Mouse (Mus musculus) CD4-positive, CD25-positive, alpha-beta regulatory T cell, adult 4 months (primary cell): Measurements from ENCODE around the gene Cmbl. TPM values are rescaled to one million over a fixed set of nuclear protein-coding genes. Genes with fewer than 3 reads are reported as not detected.
"Not testable (repeated sequence)": the region's sequence is repeated elsewhere in the genome, so short reads cannot be mapped to it uniquely, and the experiment has no call there.

ENCODE experiments used
- ATAC-seq: one replicate; pipeline ENCODE4 v1.8.0; 2017
- polyA plus RNA-seq, 2 experiments: library from polyadenylated mRNA; unstranded; fragments of 100-300 nt; shearing (Covaris generic); gene quantifications; one replicate each; pipeline ENCODE4 v1.2.1; 2017

The Cmbl gene
- polyA plus RNA-seq, 2 experiments from 2014 or later, result not detected

DNA sequence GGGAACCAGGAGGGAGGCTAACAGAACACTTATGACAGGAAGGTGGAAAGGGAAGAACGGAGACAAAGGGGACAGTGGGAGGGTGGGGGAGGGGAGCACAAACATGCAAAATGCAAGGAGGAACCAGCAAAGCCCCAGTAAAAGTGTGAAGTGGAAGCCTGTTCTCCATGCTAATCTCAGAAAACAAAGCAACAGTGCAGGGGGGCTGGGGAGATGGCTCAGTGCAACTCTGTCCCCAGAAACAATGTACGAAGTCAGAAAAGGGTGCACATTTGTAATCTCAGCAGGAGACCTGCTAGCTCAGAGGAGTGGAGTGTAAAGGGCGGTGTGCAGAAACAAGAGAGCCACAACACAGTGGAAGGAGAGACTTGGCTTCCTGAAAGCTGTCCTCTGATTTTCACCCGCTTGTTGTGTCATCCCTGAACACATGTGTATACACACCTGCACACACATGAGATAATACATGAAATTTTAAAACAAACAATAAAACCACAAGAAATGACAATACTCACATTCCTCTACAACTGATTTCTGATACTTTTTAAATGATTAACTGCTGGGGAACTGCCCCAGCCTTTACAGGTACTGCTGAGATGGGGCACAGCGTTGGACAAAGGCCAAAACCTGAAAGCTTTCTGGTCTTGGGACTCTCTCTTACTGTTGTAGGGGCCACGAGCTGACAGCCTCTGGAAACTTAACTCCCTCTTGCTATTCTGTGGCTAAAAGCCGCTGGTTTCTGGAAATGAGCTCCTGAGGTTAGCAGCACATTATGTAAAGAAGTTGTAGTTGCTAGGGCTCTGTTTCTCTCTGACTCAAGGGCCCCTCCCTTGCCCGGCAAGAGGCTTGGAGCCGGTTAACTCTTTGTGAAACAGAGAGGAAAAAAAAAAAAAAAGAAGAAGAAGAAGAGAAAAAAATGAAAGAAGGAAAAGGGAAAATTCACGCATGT is 22.9 kb upstream of the Cmbl start:
- ATAC-seq, result no peak

DNA sequence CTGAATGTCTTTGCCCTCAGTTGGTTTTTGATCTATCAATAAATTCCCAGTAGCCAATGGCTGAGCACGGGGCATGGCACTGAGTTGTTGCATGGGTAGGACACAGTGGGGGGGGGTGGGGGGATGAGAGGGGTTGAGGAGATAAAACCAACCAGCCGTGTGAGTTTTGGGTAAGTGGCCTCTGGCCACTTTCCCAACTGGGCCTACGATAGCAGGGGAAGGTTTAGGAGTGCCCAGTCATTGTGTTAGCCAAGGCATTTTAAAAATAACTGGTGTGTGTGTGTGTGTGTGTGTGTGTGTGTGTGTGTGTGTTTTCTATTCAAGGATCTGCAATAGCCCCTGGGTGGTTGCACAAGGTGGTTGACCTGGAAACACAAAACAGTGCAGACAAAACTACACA is 21.9 kb upstream of the Cmbl start:
- ATAC-seq, result no peak

DNA sequence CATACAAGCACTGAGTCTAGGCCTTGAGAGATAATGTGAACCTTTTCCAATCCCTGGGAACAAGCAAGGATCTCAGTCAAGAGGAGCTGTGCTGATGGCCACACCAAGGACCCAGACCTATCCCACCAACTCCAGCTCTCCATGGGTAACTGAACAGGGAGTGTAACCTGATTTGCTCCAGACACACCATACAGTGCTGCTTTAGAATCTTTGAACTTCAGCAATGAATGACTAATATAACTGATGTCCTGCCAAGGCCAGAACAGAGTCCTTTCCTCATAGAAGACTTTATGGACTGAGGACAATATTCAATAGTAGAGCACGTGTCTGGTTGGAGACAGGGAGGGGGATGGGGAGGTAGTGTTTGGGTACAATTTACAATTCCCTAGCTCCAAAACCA is 20.1 kb upstream of the Cmbl start:
- no peak for ATAC-seq

DNA sequence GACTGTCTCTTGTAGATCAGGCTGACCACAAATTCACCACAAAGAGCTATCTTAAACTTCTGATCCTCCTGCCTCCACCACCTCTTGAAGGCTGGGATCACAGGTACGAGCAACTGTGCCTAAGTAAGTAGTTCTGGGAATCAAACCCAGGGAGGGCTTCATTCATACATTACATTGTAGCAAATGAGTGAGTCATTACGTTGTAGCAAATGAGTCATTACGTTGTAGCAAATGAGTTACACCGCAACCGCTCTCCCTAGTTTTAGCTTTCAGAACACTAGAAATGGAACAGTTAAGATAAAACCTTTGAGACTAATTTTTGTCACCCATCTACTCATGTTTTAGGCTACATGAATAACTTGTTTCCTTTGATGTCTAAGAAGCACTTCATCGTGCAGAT is 18.9 kb upstream of the Cmbl start:
- ATAC-seq, result no peak

DNA sequence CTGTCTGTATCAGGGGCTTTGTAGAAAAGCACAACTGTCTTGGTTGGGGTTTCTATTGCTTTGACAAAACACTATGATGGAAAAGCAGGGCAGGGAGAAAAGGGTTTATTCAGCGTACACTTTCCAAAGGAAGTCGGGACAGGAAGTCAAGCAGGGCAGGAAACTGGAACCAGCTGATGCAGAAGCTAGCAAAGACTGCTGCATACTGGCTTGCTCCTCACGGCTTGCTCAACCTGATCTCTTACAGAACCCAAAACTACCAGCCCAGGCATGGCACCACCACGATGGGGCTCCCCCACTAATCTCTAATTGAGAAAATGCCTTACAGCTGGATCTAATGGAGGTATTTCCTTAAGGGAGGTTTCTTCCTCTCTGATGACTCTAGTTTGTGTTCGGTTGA is 17.8 kb upstream of the Cmbl start:
- ATAC-seq, result no peak

DNA sequence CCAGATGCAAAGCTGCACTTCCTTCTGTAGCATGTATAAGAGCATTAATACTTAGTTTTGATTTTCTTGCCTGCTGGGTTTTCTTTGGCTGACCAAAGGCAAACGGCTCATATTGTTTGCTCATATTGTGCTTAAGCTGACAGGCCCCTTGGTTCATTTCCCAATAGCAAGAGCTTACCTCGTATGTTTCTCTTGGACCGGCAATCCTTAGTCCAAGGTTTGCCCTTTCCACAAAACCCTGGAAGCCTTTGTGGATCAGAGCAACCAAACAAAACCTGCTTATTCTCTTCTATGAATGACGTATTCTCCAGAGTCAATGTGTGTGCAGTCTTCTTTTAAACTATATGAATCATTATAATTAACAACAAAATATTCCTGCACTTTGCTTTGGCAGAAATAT is 14.8 kb upstream of the Cmbl start:
- no peak for ATAC-seq

DNA sequence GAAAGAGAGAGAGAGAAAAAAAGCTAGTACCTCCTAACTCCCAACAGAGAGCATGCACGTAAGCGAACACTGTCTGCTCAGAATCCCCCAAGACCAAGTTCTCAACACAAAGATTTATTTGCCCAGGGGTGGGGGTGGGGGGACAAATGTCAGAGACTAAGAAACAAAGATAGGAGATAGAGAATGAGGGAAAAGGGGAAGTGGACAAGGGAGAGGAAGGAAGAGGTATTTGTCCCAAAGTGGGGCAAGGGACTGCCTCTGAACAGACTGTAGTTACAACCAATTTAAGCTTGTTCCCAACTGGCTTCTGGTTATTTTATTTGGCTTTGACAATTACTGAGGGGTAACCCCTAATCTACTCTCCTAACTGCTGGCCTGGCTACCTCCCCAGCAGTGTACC is 10.3 kb upstream of the Cmbl start:
- ATAC-seq, result no peak

DNA sequence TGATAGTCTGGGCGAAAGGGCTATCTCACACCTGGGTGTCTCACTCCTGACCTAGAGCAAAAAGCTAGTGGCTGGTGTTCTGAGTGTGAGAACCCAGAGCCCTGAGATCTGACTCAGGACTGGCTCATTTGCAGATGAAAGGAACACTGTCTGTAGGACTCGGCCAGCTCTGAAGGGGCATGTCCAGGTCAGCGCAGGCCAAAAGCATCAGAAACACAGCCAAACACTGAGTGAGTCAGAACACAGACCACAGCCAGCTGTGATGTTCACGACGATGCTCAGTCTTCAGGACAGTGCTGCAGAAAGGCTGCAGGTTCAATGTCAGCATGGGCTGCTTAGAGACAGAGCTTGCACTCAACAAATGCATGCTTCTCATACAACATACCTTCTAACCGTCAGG is 3.8 kb upstream of the Cmbl start:
- no peak for ATAC-seq

DNA sequence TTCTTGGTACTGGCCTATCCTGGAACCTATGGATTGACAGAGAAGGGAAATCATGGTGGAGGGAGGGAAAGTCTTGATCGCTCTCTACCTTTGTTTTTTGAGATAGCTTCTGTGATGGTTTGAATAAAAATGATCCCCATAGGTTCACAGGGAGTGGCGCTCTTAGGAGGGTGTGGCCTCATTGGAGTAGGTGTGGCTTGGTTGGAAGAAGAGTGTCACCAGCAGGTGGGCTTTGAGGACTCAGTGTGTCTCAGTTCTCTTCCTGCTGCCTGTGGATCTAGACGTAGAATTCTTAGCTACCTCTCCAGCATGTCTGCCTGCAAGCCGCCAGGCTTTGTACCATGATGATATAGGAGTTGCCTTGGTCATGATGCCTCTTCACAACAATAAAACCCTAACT is 3.2 kb upstream of the Cmbl start:
- ATAC-seq, result no peak

DNA sequence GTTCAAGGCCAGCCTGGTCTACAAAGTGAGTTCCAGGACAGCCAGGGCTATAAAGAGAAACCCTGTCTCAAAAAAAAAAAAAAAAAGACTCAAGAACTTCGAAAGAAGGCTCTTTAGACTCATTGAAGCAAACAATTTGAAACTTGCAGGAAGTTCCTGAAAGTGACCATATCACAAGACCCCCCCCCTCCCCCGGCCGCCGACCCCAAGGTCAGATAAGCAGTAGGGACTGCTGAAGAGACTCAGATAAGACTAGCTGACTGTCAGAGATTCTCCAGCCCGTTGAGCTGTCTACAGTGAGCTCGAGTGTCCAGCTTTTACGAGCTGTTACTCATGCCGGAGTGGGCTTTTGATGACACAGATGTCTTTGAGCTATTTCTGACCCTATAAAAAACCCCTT is 2.3 kb upstream of the Cmbl start:
- ATAC-seq, result no peak

DNA sequence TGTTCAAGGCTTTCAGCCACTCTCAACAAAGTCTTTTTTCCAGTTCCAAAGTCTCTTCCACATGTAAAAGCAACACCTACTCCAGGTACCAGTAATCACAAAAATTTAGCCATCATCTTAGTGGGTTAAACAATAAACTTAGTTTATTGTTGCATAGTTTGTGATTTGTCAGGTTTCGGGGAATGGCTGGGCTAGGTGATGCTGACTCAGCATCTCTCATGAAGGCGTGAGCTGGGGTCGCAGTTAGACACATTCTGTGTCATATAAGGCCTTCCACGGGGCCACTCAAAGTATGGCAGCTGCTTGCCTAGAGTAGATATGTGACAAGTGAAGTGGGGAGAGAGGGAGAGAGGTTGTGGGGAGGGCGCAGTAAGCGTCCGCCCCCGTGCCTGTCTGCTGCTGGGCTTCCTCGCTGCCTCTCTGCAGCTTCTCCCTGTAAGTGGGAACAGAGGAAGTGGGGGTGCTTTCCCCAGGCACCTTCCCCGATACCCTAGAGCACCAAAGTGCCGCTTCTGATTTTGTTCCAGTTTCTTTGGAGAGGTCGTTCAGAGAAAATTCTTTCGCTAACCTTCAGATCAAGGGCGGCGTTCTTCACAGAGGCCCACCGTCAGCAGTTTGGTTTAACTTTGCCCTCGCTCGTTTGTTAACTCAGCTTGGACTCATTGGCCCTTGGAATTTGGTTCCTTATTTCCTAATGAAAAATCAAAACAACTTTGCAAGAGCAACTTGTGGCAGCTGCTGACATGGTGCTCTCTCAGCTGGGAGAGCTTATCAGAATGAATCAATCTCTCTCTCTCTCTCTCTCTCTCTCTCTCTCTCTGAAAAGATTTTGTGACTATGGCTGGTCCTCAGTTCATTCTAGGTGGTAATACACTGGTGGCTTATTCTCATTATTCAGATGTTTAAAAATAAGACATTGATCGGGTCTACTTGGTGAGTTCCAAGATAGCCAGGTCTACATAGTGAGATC is 1.3 kb upstream of the Cmbl start:
- no peak for ATAC-seq

DNA sequence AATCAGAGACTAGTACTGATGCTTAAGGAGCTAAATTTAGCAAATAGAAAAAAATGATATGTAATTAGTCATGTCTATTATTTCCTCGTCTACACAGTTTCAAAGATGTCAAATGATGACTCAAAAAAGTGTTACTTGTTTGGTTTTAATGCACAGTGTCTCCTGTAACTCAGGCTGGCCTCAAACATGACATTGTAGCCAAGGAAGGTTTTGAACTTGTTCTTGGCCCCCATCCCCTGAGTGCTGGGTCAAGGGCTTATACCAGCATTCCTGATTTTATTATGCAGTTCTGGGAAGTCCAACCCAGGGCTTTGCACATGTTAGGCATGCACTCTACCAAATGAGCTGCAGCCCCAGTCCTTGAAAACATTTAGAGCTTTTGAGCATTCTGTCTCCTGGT is 597 bp downstream of the Cmbl start:
- ATAC-seq, result no peak

DNA sequence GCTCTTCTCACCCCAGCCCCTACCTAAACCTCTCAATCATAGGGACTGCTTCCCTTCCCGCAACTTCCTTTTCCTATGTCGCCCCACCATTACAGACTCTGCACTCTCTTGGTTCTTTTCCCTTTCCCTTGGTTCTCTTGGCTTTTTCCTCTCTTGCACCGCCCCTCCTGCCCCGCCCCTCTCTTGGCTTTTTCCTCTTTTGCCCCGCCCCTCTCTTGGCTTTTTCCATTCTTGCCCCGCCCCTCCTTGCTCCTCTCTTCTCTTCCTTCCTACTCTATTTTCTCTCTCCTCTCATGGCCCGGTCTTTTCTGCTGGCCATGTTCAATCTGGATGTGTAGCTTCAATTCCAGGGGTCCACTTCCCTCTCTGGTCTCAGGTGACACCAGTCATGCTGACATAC is 2.2 kb downstream of the Cmbl start:
- ATAC-seq, result no peak

DNA sequence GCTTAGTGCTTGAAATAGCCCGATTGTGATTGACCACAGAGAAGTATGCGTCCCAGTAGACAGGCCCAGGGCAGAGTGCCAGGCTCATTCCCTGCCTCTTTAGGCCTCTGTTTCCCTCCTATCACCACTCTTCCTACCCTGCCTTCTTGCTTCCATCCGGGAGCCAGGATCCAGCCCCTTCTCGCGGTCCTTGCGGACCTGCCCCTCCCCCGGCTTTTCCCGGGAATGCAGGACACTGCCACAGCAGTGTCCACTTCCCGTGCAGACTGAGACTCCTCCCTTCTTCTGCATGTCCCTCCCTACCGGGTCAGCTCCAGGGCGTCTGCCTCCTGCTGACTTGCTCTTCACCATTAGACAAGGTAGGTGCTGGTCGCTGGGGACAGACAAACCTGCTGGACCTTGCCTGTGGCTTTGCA is 3.4 kb downstream of the Cmbl start:
- no peak for ATAC-seq

DNA sequence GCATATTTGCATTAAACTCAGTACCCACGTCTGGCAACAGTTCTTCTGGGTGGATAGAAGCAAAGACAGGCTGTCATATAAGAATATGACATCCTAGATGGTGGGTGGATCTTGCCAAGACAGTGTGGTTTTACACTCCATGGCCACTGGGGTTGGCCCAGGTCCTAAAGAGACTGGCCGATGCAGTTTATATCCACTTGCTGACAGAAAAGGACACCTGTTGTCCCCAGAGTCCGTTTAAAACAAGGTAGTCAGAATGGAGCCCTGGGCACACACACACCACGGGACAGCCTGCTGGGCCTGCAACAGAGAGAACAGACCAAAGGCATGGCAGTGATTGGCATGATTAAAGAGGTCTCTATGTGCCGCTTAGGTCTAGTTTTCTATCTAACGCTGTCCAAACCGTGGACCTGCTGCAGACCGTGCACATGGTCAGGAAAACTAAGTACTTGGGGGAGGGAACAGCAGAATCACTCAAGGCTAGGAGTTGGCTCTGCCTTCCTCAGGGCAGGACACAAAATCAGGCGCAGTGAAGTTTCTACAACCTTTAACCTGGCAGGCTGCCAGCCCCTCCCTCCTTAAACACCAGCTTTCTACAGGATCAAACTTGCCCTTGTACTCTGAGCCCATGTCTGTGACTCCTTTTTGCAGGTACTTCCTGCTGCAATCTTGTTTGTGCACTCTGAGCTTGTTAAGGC is 4.3 kb downstream of the Cmbl start:
- ATAC-seq, result no peak

DNA sequence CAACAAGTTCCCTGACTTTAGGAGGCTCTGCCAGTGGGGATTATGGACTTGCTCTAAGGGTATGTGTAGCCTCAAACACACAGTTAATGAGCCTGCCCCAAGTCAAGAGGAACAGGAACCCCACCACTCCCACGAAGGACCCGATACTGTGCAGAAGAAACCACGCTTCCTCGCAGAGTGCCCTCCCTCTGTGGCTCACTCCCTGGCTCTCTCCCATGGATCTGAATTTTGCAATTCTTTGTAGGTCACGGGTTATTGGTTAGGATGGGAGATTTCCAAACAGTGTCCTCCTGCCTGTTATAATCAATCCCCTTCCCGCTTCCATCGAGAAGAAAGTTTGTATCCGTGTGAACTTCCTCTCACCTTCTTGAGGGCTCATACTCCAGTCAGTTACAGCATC is 5.8 kb downstream of the Cmbl start:
- ATAC-seq, result no peak

DNA sequence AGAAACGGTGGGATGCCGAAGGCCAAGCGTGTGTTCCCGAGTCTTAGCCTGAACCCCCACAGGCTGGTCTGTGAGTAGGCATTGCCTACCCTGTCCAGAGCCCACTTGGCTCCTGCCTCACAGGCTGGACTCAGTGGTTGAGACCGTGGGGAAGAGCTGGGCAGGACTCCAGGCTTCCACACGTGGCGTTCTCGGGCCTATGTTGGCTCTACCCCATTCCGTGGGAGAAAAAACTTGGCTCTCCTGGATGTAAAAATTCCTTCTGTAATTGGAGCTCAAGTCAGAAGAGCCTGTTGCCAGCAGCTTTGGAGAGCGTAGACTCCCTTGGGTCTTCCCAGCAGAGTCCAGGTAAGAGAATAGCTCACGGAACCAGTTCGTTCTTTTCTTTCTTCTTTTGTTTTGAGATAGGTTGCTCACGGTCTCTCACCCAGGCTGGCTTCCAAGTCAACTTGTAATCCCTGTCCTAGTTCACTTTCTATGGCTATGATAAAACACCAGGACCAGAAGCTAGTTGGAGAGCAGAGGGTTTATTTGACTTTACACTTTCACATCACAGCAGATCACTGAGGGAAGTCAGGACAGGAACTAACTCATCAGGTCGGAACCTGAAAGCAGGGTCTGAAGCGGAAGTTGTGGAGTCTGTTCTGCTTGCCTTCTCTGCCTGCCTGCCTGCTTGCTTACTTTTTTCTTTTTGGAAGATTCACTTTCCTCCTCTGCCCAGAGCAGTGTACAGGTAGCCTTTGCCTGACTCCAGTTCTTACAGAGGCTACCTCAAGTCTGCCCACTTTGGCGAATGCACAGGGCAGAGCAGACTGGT is 6.9 kb downstream of the Cmbl start:
- no peak for ATAC-seq

DNA sequence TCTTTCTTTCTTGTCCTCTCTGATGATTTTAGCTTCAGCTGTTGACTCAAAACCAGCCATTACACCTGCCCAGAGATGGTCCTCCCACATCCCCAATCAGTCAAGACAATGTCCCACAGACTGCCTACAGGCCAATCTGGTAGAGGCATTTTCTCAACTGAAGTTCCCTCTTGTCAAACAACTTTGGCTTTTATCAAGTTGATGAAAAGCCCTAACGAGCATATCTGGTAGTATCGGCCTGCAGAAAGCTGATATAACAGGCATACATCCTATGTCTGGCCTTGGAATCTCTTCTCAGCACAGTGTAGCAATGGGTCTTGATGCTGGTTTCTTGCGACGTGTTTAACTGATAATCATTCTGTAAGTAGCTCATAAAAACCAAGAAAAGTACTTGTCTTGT is 8.1 kb downstream of the Cmbl start:
- ATAC-seq, result no peak

DNA sequence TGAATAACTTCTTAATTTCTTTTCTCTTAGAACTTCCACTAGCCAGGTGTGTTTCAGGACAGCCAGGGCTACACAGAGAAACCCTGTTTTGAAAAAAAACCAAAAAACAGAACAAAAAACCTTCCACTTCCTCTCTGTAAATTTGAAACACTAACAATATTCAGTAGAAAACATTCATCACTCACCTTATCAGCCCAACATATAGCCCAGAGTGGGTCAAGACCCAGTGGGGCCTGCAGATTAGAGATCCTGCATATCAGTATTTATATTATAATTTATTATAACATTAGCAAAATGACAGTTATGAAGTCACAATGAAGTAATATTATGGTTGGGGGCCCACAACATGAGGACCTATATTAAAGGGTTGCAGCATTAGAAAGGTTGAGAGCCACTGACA is 8.5 kb downstream of the Cmbl start:
- no peak for ATAC-seq

DNA sequence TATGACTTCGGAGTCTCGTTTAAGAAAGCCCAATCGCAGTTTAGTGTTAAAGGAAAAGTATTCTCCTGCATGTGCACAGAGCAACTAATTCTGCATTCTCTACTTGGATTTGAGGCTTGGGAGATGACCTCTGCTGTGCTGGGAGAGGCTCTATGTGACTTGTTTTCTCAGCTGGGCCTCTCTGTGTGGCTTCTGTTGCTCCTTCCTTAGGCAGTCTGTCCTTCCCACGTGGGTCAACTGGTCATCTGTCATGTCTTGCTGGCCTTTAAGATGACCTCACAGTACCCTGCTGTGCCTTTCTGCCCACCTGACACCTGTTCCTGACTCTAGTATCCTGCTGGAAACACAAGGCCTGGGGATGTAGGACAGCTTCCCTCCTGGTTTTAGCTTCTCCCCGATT is 10.9 kb downstream of the Cmbl start:
- ATAC-seq, result no peak

DNA sequence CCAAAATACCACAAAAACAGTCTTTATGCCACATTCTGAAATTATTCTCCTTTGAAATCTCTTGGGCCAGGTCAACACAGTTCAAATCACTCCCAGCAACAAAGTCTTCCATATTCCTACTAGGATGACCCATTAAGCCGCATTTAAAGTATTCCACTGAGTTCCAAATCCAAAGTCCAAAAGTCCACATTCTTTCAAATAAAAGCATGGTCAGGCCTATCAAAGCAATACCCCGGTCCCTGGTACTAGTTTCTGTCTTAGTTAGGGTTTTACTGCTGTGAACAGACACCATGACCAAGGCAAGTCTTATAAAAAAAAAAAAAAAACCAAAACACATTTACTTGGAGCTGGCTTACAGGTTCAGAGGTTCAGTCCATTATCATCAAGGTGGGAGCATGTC is 15.9 kb downstream of the Cmbl start:
- ATAC-seq, result not testable (repeated sequence)
